Mouse (Mus musculus) small intestine, adult 2 months (tissue): ENCODE measurements around the gene Lrfn3. TPM values are rescaled to one million over a fixed set of nuclear protein-coding genes. Genes with fewer than 3 reads are reported as not detected.

Experiments
- H3K27ac ChIP-seq: fragments of 200-500 bp; 2 replicates; pipeline ENCODE4 v1.5.1; 2012; ENCODE audit warnings: low read depth, low read length, control low read depth, inconsistent platforms; ENCODE audit not compliant: insufficient read depth
- H3K27me3 ChIP-seq: fragments of 200-500 bp; 2 replicates; pipeline ENCODE4 v1.6.1; 2012; ENCODE audit warnings: mild to moderate bottlenecking, moderate library complexity, low read length, inconsistent platforms; ENCODE audit not compliant: control insufficient read depth, insufficient read depth
- H3K36me3 ChIP-seq: fragments of 200-500 bp; 2 replicates; pipeline ENCODE4 v1.6.1; 2012; ENCODE audit warnings: mild to moderate bottlenecking, low read length, control low read depth, inconsistent platforms; ENCODE audit not compliant: control insufficient read depth, insufficient read depth
- H3K4me1 ChIP-seq: fragments of 200-500 bp; 2 replicates; pipeline ENCODE4 v1.6.1; 2012; ENCODE audit warnings: low read length, inconsistent platforms, mixed read lengths; ENCODE audit not compliant: control insufficient read depth, insufficient read depth, insufficient read length
- H3K4me3 ChIP-seq: fragments of 200-500 bp; 2 replicates; pipeline ENCODE4 v1.5.1; 2012; ENCODE audit warnings: low read depth, mild to moderate bottlenecking, control low read depth, inconsistent platforms, low read length, moderate library complexity
- CTCF ChIP-seq: fragments of 200-500 bp; IDR thresholded peaks from 2 replicates; pipeline ENCODE4 v1.5.1; 2012; ENCODE audit warnings: low read depth, mild to moderate bottlenecking, control low read depth, inconsistent platforms, low read length, moderate library complexity, mixed read lengths; ENCODE audit not compliant: insufficient replicate concordance, insufficient read length; ENCODE audit errors: extremely low read depth
- POLR2A ChIP-seq: fragments of 200-500 bp; IDR thresholded peaks from 2 replicates; pipeline ENCODE4 v1.6.1; 2012; ENCODE audit warnings: low read depth, mild to moderate bottlenecking, control low read depth, inconsistent platforms, low read length, moderate library complexity
- WGBS: fragments of 180-500 bp; shearing (Covaris S2); methylation state at CpG from one replicate; pipeline ENCODE4 v1.1.7; 2018; 5-methylcytosine and 5-hydroxymethylcytosine counted together
- polyA plus RNA-seq: library from polyadenylated mRNA; depleted of rRNA; stranded (reverse); fragments of >200 nt; gene quantifications from 2 replicates; pipeline ENCODE4 v1.2.3, GENCODE M21; 2012; rRNA removed

Lrfn3 gene
- 12.7 and 28.1 TPM in 2 replicates for polyA plus RNA-seq

GRCm38 (mm10) chr7:30362652-30363343 is at the start of gene Lrfn3:
Gene Lrfn3 (minus strand): TSS chr7:30362772.
- Histone ChIP-seq H3K27ac (no peak within 1 kb of the TSS), H3K27me3 (no peaks in the 10 kb centered on the region), H3K4me1 (peaks cover 20% of the 10 kb centered on the region), H3K36me3 (no peaks in the 10 kb centered on the region), H3K4me3 (peak within 1 kb of the TSS; percentile 76)
- WGBS = 2% methylated on average over 51 of the region's 55 CpGs
- no peak for TF ChIP-seq CTCF
- no peak for TF ChIP-seq POLR2A

- H3K4me1 ChIP-seq = peaks cover 2% of the 10 kb centered on the region; the same call in 1 of the 2 replicates
- H3K36me3 ChIP-seq = no peaks in the 10 kb centered on the region
- H3K4me3 ChIP-seq = no peak overlapping the region
- WGBS = 74% methylated on average over 3 of the region's 3 CpGs
- no peaks in the 10 kb centered on the region for H3K27me3 ChIP-seq
- H3K27ac ChIP-seq = no peak overlapping the region; the same call in 1 of the 2 replicates
- TF ChIP-seq CTCF = no peak
- no peak for TF ChIP-seq POLR2A
Observed at GRCm38 (mm10) chr7:30411023-30411422, 48.5 kb upstream of the Lrfn3 start.

GRCm38 (mm10) chr7:30409789-30410188 is 47.2 kb upstream of the Lrfn3 start:
- Histone ChIP-seq H3K36me3 (no peaks in the 10 kb centered on the region), H3K4me1 (peaks cover 2% of the 10 kb centered on the region; the same call in 1 of the 2 replicates), H3K4me3 (no peak overlapping the region), H3K27ac (no peak overlapping the region), H3K27me3 (no peaks in the 10 kb centered on the region)
- TF ChIP-seq CTCF (no peak), POLR2A (no peak)
- 45% methylated on average over 2 of the region's 2 CpGs for WGBS

- H3K36me3 ChIP-seq = no peaks in the 10 kb centered on the region
- no peaks in the 10 kb centered on the region for H3K27me3 ChIP-seq
- H3K27ac ChIP-seq = no peak overlapping the region
- TF ChIP-seq CTCF (no peak), POLR2A (no peak)
- 86% methylated on average over 3 of the region's 3 CpGs for WGBS
- peaks cover 2% of the 10 kb centered on the region; the same call in 1 of the 2 replicates for H3K4me1 ChIP-seq
- no peak overlapping the region for H3K4me3 ChIP-seq
Observed at GRCm38 (mm10) chr7:30408639-30409038, 46.1 kb upstream of the Lrfn3 start.

GRCm38 (mm10) chr7:30402343-30402742 is 39.8 kb upstream of the Lrfn3 start:
- no peak overlapping the region for H3K27ac ChIP-seq
- H3K4me3 ChIP-seq = no peak overlapping the region
- H3K36me3 ChIP-seq = no peaks in the 10 kb centered on the region
- TF ChIP-seq CTCF (no peak), POLR2A (no peak)
- H3K27me3 ChIP-seq = no peaks in the 10 kb centered on the region
- H3K4me1 ChIP-seq = no peaks in the 10 kb centered on the region
- WGBS = 60% methylated on average over 4 of the region's 4 CpGs

- Histone ChIP-seq H3K36me3 (no peaks in the 10 kb centered on the region), H3K27ac (no peak overlapping the region), H3K4me1 (no peaks in the 10 kb centered on the region), H3K4me3 (no peak overlapping the region), H3K27me3 (no peaks in the 10 kb centered on the region)
- WGBS = 63% methylated on average over 7 of the region's 7 CpGs
- TF ChIP-seq CTCF (no peak), POLR2A (no peak)
Observed at GRCm38 (mm10) chr7:30399671-30400070, 37.1 kb upstream of the Lrfn3 start.

- no peak for TF ChIP-seq POLR2A
- 0 out of 2 replicates have a peak, but pooled peaks have one; percentile 9 for TF ChIP-seq CTCF
- no peaks in the 10 kb centered on the region for H3K27me3 ChIP-seq
- 52% methylated on average over 2 of the region's 2 CpGs for WGBS
- H3K4me3 ChIP-seq = no peak overlapping the region
- H3K36me3 ChIP-seq = no peaks in the 10 kb centered on the region
- H3K4me1 ChIP-seq = no peaks in the 10 kb centered on the region
- peak overlapping the region; percentile 66; the same call in 1 of the 2 replicates for H3K27ac ChIP-seq
Observed at GRCm38 (mm10) chr7:30394871-30395270, 32.3 kb upstream of the Lrfn3 start.

GRCm38 (mm10) chr7:30394379-30394778 is 31.8 kb upstream of the Lrfn3 start:
- no peak for TF ChIP-seq CTCF
- no peak for TF ChIP-seq POLR2A
- 41% methylated on average over 11 of the region's 11 CpGs for WGBS
- Histone ChIP-seq H3K4me1 (no peaks in the 10 kb centered on the region), H3K27ac (peak overlapping the region; percentile 82), H3K4me3 (no peak overlapping the region), H3K27me3 (no peaks in the 10 kb centered on the region), H3K36me3 (no peaks in the 10 kb centered on the region)
